Mouse (Mus musculus) cerebellum, adult 2 months (tissue): Measurements from ENCODE around the gene Lgals3bp.

Experiments
- CTCF ChIP-seq: fragments of 200-500 bp; IDR thresholded peaks from 2 replicates; pipeline ENCODE4 v1.5.1; 2011; ENCODE audit warnings: low read depth, mild to moderate bottlenecking, control low read depth, low read length, moderate library complexity, borderline replicate concordance; ENCODE audit not compliant: insufficient read depth
- POLR2A ChIP-seq: fragments of 200-500 bp; IDR thresholded peaks from 2 replicates; pipeline ENCODE4 v1.6.1; 2011; ENCODE audit warnings: low read length, control low read depth, borderline replicate concordance; ENCODE audit not compliant: insufficient read depth

GRCm38 (mm10) chr11:118431100-118431948, 29.4 kb upstream of the Lgals3bp start:
- TF ChIP-seq CTCF (no peak), POLR2A (no peak)
